Mouse (Mus musculus): ENCODE measurements around the gene Tmem203.

Tmem203 gene

GRCm38 (mm10) chr2:25290101-25290815 is 35.0 kb downstream of the Tmem203 start:
- DNase-seq (ENCODE audit: extremely low read depth, low read depth, low spot score): no peak

- DNase-seq (ENCODE audit: extremely low read depth, low read depth, low spot score): no peak
These were observed 35.5 kb downstream of the Tmem203 start for GRCm38 (mm10) chr2:25290816-25291130.

GRCm38 (mm10) chr2:25291184-25292053 is 36.2 kb downstream of the Tmem203 start:
- no peak for DNase-seq (ENCODE audit: extremely low read depth, low read depth, low spot score)

GRCm38 (mm10) chr2:25292054-25292544 is 36.9 kb downstream of the Tmem203 start:
- no peak for DNase-seq (ENCODE audit: extremely low read depth, low read depth, low spot score)

- no peak for DNase-seq (ENCODE audit: extremely low read depth, low read depth, low spot score)
These were observed 37.6 kb downstream of the Tmem203 start for GRCm38 (mm10) chr2:25292856-25293255.

GRCm38 (mm10) chr2:25293706-25294105 is 38.5 kb downstream of the Tmem203 start:
- no peak for DNase-seq (ENCODE audit: extremely low read depth, low read depth, low spot score)

- no peak for DNase-seq (ENCODE audit: extremely low read depth, low read depth, low spot score)
These were observed 41.9 kb downstream of the Tmem203 start for GRCm38 (mm10) chr2:25297093-25297492.

- DNase-seq (ENCODE audit: extremely low read depth, low read depth, low spot score): no peak
These were observed 42.8 kb downstream of the Tmem203 start for GRCm38 (mm10) chr2:25298046-25298445.

GRCm38 (mm10) chr2:25303452-25303851 is 48.2 kb downstream of the Tmem203 start:
- DNase-seq (ENCODE audit: extremely low read depth, low read depth, low spot score): no peak

GRCm38 (mm10) chr2:25303931-25304656 is 48.9 kb downstream of the Tmem203 start:
- no peak for DNase-seq (ENCODE audit: extremely low read depth, low read depth, low spot score)

GRCm38 (mm10) chr2:25304657-25305541 is 49.7 kb downstream of the Tmem203 start:
- DNase-seq (ENCODE audit: extremely low read depth, low read depth, low spot score): no peak
